Mouse (Mus musculus) liver, adult 2 months (tissue): ENCODE results near the gene Inpp4b. TPM values are rescaled to one million over a fixed set of nuclear protein-coding genes. Genes with fewer than 3 reads are reported as not detected.

Experiments used
- DNase-seq: peaks from one replicate; pipeline ENCODE4 v3.0.0-alpha.2; 2011; ENCODE audit warnings: low read depth, low spot score; ENCODE audit errors: extremely low read depth
- H3K27ac ChIP-seq: fragments of 200-500 bp; replicated peaks from 2 replicates; pipeline ENCODE4 v1.5.1; 2012; ENCODE audit warnings: low read depth, mild to moderate bottlenecking, control low read depth, inconsistent platforms, low read length; ENCODE audit not compliant: insufficient read depth
- H3K27me3 ChIP-seq: fragments of 200-500 bp; 2 replicates; pipeline ENCODE4 v1.6.1; 2012; ENCODE audit warnings: mild to moderate bottlenecking, moderate library complexity, low read length, inconsistent platforms; ENCODE audit not compliant: control insufficient read depth, insufficient read depth
- H3K36me3 ChIP-seq: fragments of 200-500 bp; 2 replicates; pipeline ENCODE4 v1.6.1; 2012; ENCODE audit warnings: low read length, inconsistent platforms; ENCODE audit not compliant: control insufficient read depth, insufficient read depth
- H3K4me1 ChIP-seq: fragments of 200-500 bp; 2 replicates; pipeline ENCODE4 v1.6.1; 2011; ENCODE audit warnings: low read length; ENCODE audit not compliant: control insufficient read depth, insufficient read depth
- H3K4me3 ChIP-seq: fragments of 200-500 bp; 2 replicates; pipeline ENCODE4 v1.5.1; 2011; ENCODE audit warnings: low read depth, mild to moderate bottlenecking, control low read depth, low read length, moderate library complexity; ENCODE audit not compliant: insufficient read depth
- H3K79me2 ChIP-seq: fragments of 200-500 bp; 2 replicates; pipeline ENCODE4 v1.6.1; 2012; ENCODE audit warnings: inconsistent platforms, mild to moderate bottlenecking, low read length, moderate library complexity; ENCODE audit not compliant: control insufficient read depth, insufficient read depth
- H3K9ac ChIP-seq: fragments of 200-500 bp; 2 replicates; pipeline ENCODE4 v1.6.1; 2012; ENCODE audit warnings: low read depth, mild to moderate bottlenecking, control low read depth, inconsistent platforms, low read length
- CTCF ChIP-seq: fragments of 200-500 bp; IDR thresholded peaks from 2 replicates; pipeline ENCODE4 v1.5.1; 2011; ENCODE audit warnings: low read depth, low read length, control low read depth
- POLR2A ChIP-seq: fragments of 200-500 bp; IDR thresholded peaks from 2 replicates; pipeline ENCODE4 v1.6.1; 2011; ENCODE audit warnings: low read length, control low read depth; ENCODE audit not compliant: insufficient read depth; ENCODE audit errors: extremely low read depth
- whole genome bisulfite sequencing: fragments of 180-500 bp; shearing (Covaris S2); methylation state at CpG from one replicate; pipeline ENCODE4 v1.1.7; 2018; 5-methylcytosine and 5-hydroxymethylcytosine counted together
- polyA plus RNA-seq: library from polyadenylated mRNA; depleted of rRNA; stranded (reverse); fragments of >200 nt; gene quantifications from 2 replicates; pipeline ENCODE4 v1.2.3, GENCODE M21; 2012
- total RNA-seq: library from RNA; depleted of rRNA; stranded (reverse); fragments of >200 nt; gene quantifications from 2 replicates; pipeline ENCODE4 v1.2.3, GENCODE M21; 2014

The Inpp4b gene
- total and polyA plus RNA-seq, 2 experiments = 0.20 to 3.6 TPM

DNA sequence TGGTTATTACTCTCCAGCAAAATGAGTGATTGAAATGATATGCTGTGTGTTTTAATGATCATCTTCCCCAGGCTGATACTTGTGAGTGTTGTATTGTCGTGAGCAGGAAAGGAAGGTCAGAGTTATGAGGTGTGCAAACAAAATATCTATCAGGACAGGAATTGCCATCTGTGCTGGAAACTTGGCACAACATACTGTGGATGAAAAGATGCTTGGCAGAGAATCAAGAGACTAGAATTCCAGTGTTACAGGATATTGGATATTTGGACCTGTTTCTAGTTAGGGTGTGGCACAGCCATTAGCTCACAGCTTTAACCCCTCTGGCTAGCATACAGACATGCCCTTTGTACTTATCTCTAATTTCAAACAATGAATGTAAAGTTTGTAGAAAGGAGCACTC, 507.6 kb downstream of the Inpp4b start:
- H3K9ac ChIP-seq = no peak overlapping the region
- 67% methylated on average over 1 of the region's 1 CpGs for WGBS
- TF ChIP-seq POLR2A (no peak), CTCF (no peak)
- no peak overlapping the region for H3K27ac ChIP-seq
- H3K4me1 ChIP-seq = no peaks in the 10 kb centered on the region
- no peaks in the 10 kb centered on the region for H3K36me3 ChIP-seq
- DNase-seq = no peak
- H3K27me3 ChIP-seq = no peaks in the 10 kb centered on the region
- H3K4me3 ChIP-seq = no peak overlapping the region
- no peaks in the 10 kb centered on the region for H3K79me2 ChIP-seq

DNA sequence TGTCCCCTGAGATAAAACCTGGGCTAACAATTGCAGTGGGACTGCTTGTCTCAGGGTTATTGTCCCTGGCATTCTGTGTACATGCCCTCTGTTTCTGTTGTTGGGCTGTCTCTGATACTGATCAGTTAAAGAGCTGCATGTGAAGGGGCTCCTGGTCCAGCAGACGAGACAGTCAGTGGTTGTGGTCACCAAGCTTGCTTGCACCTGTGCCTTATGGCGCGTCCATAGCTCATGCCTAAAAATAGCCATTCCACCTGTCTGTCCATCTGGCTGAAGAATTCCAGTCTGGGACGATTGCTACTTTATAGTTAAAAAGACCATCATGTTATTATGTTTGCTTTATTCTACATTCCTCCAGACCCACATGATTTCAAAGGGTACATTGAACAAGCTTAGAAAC, 510.8 kb downstream of the Inpp4b start:
- no peak overlapping the region for H3K27ac ChIP-seq
- H3K27me3 ChIP-seq = no peaks in the 10 kb centered on the region
- no peaks in the 10 kb centered on the region for H3K36me3 ChIP-seq
- no peaks in the 10 kb centered on the region for H3K79me2 ChIP-seq
- no peak overlapping the region for H3K9ac ChIP-seq
- 82% methylated on average over 4 of the region's 4 CpGs for WGBS
- no peak for TF ChIP-seq CTCF
- no peak for TF ChIP-seq POLR2A
- H3K4me3 ChIP-seq = no peak overlapping the region
- no peaks in the 10 kb centered on the region for H3K4me1 ChIP-seq
- no peak for DNase-seq

DNA sequence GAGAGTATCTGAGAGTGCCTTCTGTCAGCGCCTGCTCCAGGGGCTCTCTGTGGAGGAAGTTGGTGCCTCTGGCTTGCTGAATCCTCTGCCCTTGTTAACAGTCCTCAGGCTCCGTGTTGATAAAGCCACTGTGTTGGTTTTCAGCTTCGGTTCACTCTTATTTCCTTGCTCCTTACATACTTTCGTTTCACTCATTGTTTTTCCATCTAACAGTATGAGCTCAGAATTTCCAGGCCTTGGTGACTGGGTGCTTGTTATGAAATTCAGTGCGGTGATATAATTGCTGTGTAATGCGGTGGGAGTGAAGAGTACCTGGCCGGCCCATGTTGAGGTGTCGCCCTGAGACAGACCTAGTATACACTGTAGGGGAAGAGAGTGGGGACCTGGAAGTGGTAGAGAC, 512.2 kb downstream of the Inpp4b start:
- Histone ChIP-seq H3K4me1 (no peaks in the 10 kb centered on the region), H3K36me3 (no peaks in the 10 kb centered on the region), H3K27me3 (no peaks in the 10 kb centered on the region), H3K4me3 (no peak overlapping the region), H3K9ac (no peak overlapping the region), H3K27ac (no peak overlapping the region), H3K79me2 (no peaks in the 10 kb centered on the region)
- TF ChIP-seq POLR2A (no peak), CTCF (no peak)
- WGBS = 82% methylated on average over 8 of the region's 8 CpGs
- DNase-seq = no peak

GRCm38 (mm10) chr8:81855009-81855408, 512.7 kb downstream of the Inpp4b start:
- Histone ChIP-seq H3K27ac (no peak overlapping the region), H3K27me3 (no peaks in the 10 kb centered on the region), H3K9ac (no peak overlapping the region), H3K4me3 (no peak overlapping the region), H3K36me3 (no peaks in the 10 kb centered on the region), H3K4me1 (no peaks in the 10 kb centered on the region), H3K79me2 (no peaks in the 10 kb centered on the region)
- 88% methylated on average over 1 of the region's 1 CpGs for WGBS
- DNase-seq = no peak
- TF ChIP-seq CTCF = no peak

DNA sequence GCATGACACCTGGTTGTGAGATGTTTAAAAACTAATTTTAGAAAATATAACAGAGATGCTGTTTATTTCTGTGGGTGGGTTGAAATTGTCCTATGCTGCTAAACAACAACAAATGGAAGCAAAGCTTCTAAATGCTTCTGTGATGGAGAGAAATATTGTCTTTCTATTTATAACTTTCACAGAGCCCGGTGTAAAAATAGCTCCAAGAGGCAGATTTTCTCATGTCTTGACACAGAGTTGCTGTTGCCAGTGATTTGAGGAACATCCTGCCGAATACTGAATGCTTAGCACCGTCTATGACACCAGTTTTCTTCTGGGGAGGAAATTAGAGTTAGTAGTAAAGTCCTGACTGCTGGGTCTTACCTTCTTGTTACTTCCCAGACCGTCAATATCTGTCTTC, 513.8 kb downstream of the Inpp4b start:
- Histone ChIP-seq H3K36me3 (no peaks in the 10 kb centered on the region), H3K4me3 (no peak overlapping the region), H3K27ac (no peak overlapping the region), H3K79me2 (no peaks in the 10 kb centered on the region), H3K9ac (no peak overlapping the region), H3K27me3 (no peaks in the 10 kb centered on the region), H3K4me1 (no peaks in the 10 kb centered on the region)
- WGBS = 71% methylated on average over 4 of the region's 4 CpGs
- DNase-seq = no peak
- no peak for TF ChIP-seq POLR2A
- no peak for TF ChIP-seq CTCF

- DNase-seq = no peak
- Histone ChIP-seq H3K79me2 (no peaks in the 10 kb centered on the region), H3K9ac (no peak overlapping the region), H3K27me3 (no peaks in the 10 kb centered on the region), H3K27ac (no peak overlapping the region), H3K36me3 (no peaks in the 10 kb centered on the region), H3K4me1 (no peaks in the 10 kb centered on the region), H3K4me3 (no peak overlapping the region)
- 66% methylated on average over 6 of the region's 6 CpGs for WGBS
- TF ChIP-seq CTCF (no peak), POLR2A (no peak)
Observed at GRCm38 (mm10) chr8:81856608-81857007, 514.3 kb downstream of the Inpp4b start.
